ENCODE assay signal across 7 mouse cellular contexts in genomic region chr6:31032980-31033608, GRCm38 (mm10).
A peak's percentile ranks its signal among the peaks of the same experiment; 100 is the strongest.
DNase-seq lines count a peak whose midpoint lies in the region; ATAC-seq and TF ChIP-seq lines count a peak whose summit lies in the region.

No protein-coding gene starts in this region.

- H3K27me3 ChIP-seq in heart, embryonic 12.5 days (replicated peaks) = no peaks in the 10 kb centered on the region
- H3K27me3 ChIP-seq in kidney, postnatal 0 days (ENCODE audit: insufficient read depth, low read length) = no peaks in the 10 kb centered on the region
- H3K27me3 ChIP-seq in lung, embryonic 15.5 days = no peaks in the 10 kb centered on the region

- H3K4me1 ChIP-seq in cortical plate, adult 2 months (ENCODE audit: control insufficient read depth, insufficient read depth, low read length) = peaks cover 3% of the 10 kb centered on the region; the same call in 1 of the 2 replicates
- H3K4me1 ChIP-seq in heart, embryonic 12.5 days (replicated peaks) = 0 out of 2 replicates have a peak, but pooled peaks cover 4% of the 10 kb centered on the region
- H3K4me1 ChIP-seq in kidney, postnatal 0 days (replicated peaks; ENCODE audit: insufficient read depth, low read length) = no peaks in the 10 kb centered on the region
- H3K4me1 ChIP-seq in lung, embryonic 15.5 days = peaks cover 12% of the 10 kb centered on the region
- peaks cover 5% of the 10 kb centered on the region for H3K4me1 ChIP-seq in olfactory bulb, adult 2 months (ENCODE audit: control insufficient read depth, insufficient read depth, low read length)

- no peak overlapping the region for H3K9ac ChIP-seq in heart, embryonic 12.5 days
- peak overlapping the region; percentile 1; the same call in 1 of the 2 replicates for H3K9ac ChIP-seq in kidney, postnatal 0 days (ENCODE audit: low read depth, low read length)
- no peak overlapping the region for H3K9ac ChIP-seq in lung, embryonic 15.5 days

- no peaks in the 10 kb centered on the region for H3K9me3 ChIP-seq in heart, embryonic 12.5 days (replicated peaks)
- H3K9me3 ChIP-seq in kidney, postnatal 0 days (replicated peaks; ENCODE audit: low read length) = no peaks in the 10 kb centered on the region
- H3K9me3 ChIP-seq in lung, embryonic 15.5 days = no peaks in the 10 kb centered on the region

- H3K4me3 ChIP-seq in cortical plate, adult 2 months (ENCODE audit: insufficient read depth, low read length) = no peak overlapping the region
- H3K4me3 ChIP-seq in heart, embryonic 12.5 days = no peak overlapping the region
- H3K4me3 ChIP-seq in kidney, postnatal 0 days (replicated peaks; ENCODE audit: low read depth, low read length) = no peak overlapping the region
- H3K4me3 ChIP-seq in lung, embryonic 15.5 days = no peak overlapping the region
- H3K4me3 ChIP-seq in olfactory bulb, adult 2 months (ENCODE audit: insufficient read depth, low read depth, low read length) = no peak overlapping the region

- ATAC-seq in CD4-positive, CD25-positive, alpha-beta regulatory T cell, adult 4 months = peak; percentile 93
- peak; percentile 73 for ATAC-seq in heart, embryonic 12.5 days (ENCODE audit: insufficient number of reproducible peaks, low FRiP score)
- ATAC-seq in kidney, postnatal 0 days (replicated peaks; ENCODE audit: low FRiP score, low read depth) = peak; percentile 73
- peak; percentile 74; the same call in 1 of the 2 replicates for ATAC-seq in lung, embryonic 15.5 days (ENCODE audit: borderline replicate concordance, extremely low read depth, low FRiP score, low TSS enrichment)

- H3K36me3 ChIP-seq in heart, embryonic 12.5 days = no peaks in the 10 kb centered on the region
- no peaks in the 10 kb centered on the region for H3K36me3 ChIP-seq in kidney, postnatal 0 days (ENCODE audit: insufficient read depth, low read length)
- H3K36me3 ChIP-seq in lung, embryonic 15.5 days = no peaks in the 10 kb centered on the region

- H3K4me2 ChIP-seq in heart, embryonic 12.5 days = no peak overlapping the region
- peak overlapping the region; percentile 38 for H3K4me2 ChIP-seq in kidney, postnatal 0 days (ENCODE audit: low read length)
- peak overlapping the region; percentile 40; the same call in 1 of the 2 replicates for H3K4me2 ChIP-seq in lung, embryonic 15.5 days

- 11% methylated on average over 12 of the region's 12 CpGs for WGBS in heart, embryonic 12.5 days
- 8% methylated on average over 12 of the region's 12 CpGs for WGBS in kidney, postnatal 0 days
- 4% methylated on average over 12 of the region's 12 CpGs for WGBS in lung, embryonic 15.5 days
- WGBS in olfactory bulb, adult 2 months = 5% methylated on average over 12 of the region's 12 CpGs

- peak; percentile 75 for DNase-seq in R1 (ENCODE audit: low read depth, low spot score)
- DNase-seq in kidney, postnatal 0 days (ENCODE audit: low spot score) = peak; percentile 78

- peak; percentile 97 for TF ChIP-seq CTCF in cortical plate, adult 2 months (IDR thresholded peaks at IDR 0.05; ENCODE audit: extremely low read depth, insufficient read depth, low read length)
- peak; percentile 95 for TF ChIP-seq CTCF in kidney, postnatal 0 days (IDR thresholded peaks at IDR 0.05; ENCODE audit: low read depth)
- TF ChIP-seq CTCF in olfactory bulb, adult 2 months (IDR thresholded peaks at IDR 0.05; ENCODE audit: insufficient read depth, low read depth, low read length) = peak; percentile 70

- H3K27ac ChIP-seq in cortical plate, adult 2 months (ENCODE audit: insufficient read depth, low read length) = no peak overlapping the region
- no peak overlapping the region for H3K27ac ChIP-seq in heart, embryonic 12.5 days (ENCODE audit: poor library complexity, severe bottlenecking)
- no peak overlapping the region for H3K27ac ChIP-seq in kidney, postnatal 0 days
- no peak overlapping the region for H3K27ac ChIP-seq in lung, embryonic 15.5 days
- H3K27ac ChIP-seq in olfactory bulb, adult 2 months (ENCODE audit: insufficient read depth, low read depth, low read length) = no peak overlapping the region

- no peak; the same call in 1 of the 2 replicates for TF ChIP-seq POLR2A in cortical plate, adult 2 months (IDR thresholded peaks at IDR 0.05; ENCODE audit: extremely low read depth, insufficient read depth, low read length)
- no peak for TF ChIP-seq POLR2A in olfactory bulb, adult 2 months (IDR thresholded peaks at IDR 0.05; ENCODE audit: insufficient read depth, low read depth, low read length)
